Mouse (Mus musculus) cerebellum, adult 11-12 months (tissue): ENCODE results near the gene Angpt4.

ENCODE experiments used
- DNase-seq: peaks from one replicate; pipeline ENCODE4 v3.0.0; 2022

Angpt4 gene

DNA sequence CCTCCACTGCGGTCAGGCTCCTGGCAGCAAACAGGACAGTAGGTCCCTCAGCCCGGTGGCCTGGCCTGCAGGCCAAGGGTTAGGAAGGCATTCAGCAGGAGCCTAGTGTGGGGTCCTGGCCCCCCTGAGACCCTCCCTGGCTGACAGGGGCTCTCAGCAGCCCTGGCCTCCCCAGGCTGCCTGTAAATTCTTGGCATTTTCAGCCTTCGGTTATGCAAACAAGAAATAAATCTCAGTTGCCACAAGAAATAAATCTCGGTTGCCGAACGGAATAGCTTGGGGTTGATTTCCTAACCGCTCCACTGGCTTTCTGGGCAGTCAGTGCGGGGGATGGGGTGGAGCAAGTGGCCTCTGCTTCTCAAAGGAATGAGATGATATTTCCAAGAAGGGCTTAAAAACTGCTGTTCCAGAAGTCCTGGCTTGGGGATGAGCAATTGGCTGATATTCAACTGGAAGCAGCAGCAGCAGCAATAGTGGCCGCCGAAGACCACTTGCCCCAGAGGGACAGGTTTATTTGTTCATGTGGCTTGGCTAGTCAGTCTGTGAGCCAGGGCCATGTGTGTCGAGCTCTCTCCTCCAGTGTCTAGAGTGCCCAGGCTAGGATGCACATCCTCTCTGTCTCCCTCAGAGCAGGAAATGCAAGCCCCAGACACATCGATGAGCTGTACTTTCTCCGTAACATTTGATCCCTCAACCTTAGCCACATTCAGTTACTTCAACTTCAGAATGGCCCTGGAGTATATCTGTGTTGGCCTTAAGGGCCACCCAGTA lies 5.2 kb downstream of the Angpt4 start:
- DNase-seq: no peak

DNA sequence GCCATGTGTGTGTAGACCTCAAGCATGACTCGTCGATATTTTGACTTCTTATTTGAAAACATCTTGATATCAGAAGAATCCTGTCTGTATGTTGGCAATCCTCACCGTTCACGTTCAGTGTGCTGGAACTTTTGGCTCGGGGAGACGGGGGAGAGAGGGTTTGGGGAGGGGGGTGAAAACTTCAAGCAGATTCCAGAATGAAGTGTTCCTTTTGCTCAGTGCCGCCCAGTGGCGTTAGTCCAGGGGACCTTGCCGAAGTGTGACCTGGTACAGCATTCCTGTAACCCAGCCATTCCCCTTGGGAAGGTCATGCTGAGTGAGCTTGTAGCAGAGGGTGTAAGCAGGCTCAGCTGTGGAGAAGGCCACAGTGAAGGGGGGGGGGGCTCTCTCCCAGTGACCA lies 8.1 kb downstream of the Angpt4 start:
- no peak for DNase-seq

DNA sequence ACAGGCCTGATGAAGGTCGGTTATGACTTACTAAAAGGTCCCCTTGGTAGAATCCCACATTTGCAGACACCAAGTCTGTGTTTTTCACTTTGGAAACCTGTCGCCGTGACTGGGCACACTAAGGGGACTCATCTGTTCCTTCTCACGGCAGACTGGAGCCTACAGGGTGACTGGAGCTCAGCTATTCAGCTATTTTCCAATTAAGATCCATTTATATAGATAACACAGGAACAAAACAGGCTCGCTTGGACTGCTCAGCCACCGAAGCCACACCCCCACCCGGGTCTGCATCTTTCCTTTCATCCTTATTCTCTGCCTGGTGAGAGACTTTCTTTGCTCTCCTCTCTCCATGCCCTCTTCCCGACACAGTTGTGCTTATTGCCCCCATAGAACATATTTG lies 10.1 kb downstream of the Angpt4 start:
- DNase-seq: no peak

DNA sequence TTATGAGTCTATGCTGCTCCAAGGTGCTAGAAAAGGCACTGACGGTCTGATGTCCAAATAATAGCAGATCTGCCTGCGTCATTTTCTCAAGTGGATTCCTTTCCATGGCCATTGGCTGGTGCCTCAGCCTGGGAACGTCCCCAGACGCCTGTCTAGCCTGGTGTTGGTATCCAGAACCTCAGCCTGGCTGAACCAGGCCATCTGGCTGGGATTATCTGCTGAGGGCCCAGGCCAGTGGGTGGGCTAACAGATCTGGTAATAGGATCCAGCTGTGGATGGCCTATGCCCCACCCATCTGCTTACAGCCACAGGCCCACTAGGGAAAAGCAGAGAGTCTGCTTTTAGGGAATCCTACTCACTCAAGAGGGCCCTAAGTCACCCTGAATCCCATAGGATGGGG lies 10.6 kb downstream of the Angpt4 start:
- no peak for DNase-seq

DNA sequence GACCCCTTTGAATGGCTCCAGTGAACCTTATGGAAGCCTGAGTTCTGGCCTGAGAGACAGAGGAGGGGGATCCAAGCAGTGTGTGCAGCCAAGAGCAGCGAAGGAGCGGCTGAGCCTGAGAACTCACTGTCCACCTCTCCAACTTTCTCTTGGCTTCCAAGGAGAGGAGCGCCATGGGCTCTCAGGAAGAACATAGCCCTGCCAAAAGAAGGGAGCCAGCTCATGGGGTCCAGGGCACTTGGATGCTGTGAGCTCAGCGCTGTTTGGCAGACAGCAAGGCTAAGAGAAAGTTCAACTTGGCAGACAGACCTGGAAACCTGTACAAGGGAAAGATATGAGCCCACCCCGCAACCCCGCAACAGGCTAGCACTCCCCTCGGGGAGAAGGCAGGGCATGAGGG lies 13.3 kb downstream of the Angpt4 start:
- no peak for DNase-seq

DNA sequence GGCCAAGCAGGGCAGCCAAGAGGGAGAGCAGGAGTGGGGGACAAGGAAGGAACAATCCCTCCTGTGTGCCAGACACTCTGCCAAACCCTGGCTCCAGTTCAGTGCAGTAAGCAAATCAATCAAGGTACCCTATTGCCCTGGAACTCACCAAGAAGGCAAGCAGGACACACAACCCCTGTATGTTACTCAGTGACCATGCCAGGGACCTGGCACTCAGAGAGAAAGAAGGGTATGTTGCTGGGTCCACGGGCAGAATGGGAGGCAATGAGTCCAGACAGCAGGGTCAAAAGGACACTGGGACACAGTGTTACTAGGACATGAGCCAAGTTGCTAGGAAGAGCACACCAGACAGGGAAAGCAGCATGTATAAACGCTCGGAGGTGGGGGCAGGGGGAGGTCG lies 14.7 kb downstream of the Angpt4 start:
- DNase-seq: no peak

DNA sequence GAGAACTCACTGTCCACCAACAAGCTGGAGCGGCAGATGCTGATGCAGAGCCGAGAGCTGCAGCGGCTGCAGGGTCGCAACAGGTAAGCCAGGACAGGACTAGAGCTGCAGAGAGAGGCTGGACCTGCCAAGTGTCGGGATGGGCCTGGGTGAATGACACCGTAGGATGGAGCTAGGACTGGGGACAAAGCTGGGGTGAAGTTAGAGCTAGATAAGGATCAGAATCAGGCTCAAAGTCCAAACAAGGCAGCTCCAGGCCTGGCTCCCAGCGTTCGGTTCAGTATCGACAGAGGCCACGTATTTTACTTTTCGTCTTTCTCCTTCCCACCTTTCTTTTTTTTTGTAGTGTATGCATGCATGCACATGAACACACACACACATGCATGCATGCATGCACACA lies 16.1 kb downstream of the Angpt4 start:
- DNase-seq: no peak

DNA sequence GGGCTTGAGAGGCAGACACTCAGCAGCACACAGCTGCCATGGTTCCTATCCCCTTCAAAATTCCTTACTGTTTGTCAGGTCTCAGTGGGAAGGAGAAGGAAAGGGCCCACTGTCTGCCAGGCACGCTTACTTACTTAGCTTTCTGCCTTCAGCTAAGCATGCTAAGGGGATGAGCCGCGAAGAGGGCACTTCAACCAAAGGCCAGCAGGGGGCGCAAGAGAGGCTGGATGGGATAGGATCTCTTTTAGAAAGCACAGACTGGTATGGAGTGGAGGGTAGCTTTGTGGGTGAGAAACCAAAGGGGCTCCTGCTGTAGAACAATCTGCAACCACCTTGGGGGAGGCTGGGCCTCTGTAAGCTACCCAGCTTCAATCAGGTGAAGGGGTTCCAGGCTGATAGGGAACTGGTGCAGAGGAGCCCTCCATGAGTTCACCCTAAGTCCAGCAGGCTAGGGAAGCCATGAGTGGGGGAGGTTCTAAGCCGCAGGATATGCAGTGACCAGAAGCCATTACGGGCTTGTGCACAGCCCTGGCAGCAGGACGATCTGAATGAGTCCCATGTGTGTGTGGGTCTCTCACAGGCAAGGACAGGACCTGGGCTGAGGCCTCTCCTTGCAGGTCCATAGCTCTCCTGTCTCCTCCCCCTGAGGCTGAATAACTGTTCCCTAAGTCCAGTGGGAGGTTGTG lies 19.5 kb downstream of the Angpt4 start:
- peak; percentile 64 for DNase-seq

DNA sequence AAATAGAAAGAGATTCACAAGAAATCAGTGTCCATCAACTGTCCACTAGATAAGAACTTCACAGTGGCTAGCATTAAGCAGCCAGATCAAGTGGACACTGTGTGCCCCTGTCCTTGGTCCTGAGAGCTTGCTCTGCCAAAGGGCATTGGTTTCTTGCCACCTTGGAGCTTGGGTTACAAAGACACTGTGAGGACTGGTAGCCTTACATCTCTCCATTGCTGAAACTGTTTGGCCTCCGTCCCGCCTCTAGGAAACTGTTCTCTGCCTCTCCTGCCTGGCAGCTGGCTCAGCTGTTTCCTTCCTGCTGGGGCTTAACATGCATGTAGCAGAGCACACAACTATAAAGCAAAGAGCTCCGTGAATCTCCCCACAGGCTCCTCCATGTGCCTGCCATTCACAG lies 26.9 kb downstream of the Angpt4 start:
- DNase-seq: no peak

DNA sequence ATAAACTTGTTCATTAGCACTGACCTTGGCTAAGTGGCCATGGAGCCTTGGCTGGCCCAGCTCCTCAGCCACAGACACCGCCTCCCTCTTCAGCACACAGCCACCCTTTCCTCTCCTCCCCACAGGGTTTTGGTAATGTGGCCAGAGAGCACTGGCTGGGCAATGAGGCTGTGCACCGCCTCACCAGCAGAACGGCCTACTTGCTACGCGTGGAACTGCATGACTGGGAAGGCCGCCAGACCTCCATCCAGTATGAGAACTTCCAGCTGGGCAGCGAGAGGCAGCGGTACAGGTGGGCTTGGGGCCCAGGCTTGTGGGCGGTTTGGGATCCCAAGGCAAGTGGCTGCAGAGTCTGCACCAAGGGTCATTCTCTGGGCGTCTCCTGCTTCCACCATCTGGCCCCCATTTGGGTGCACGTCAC lies 27.8 kb downstream of the Angpt4 start:
- DNase-seq: peak; percentile 59

DNA sequence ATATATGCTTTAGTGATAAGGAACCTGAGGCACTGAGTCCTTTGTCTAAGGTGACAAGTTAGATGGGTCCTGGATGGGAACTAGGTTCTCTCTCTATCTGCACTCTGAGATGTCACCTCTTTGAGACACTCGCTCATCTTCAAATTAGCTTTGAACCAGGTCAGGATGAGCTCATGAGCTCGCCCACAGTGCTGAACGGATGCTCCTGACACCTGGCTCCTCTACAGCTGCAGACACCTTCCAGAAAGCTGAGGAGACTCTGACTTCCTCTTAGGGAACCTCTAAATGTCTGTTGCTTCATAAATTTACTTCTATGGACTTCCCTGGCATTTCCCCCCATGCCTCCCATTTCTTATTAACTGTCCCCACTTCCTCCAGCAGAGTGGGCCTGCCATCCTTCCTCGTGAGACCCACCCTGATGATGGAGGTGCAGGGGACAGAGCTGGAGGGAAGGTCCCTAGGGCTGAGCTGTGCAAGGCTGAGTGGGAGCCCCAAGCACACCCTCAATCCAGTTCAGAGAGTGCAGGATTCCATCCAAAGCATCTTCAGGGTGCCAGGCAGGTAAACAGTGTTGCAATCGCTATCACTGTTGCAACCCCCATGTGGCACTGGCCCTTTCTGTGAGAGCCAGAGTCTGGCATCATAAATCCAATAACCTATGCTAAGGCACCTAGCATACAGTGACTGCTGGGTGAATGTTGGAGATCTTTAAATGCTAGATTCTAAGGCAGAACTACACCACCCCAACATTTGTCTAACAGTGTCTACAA lies 28.8 kb downstream of the Angpt4 start:
- DNase-seq: no peak

DNA sequence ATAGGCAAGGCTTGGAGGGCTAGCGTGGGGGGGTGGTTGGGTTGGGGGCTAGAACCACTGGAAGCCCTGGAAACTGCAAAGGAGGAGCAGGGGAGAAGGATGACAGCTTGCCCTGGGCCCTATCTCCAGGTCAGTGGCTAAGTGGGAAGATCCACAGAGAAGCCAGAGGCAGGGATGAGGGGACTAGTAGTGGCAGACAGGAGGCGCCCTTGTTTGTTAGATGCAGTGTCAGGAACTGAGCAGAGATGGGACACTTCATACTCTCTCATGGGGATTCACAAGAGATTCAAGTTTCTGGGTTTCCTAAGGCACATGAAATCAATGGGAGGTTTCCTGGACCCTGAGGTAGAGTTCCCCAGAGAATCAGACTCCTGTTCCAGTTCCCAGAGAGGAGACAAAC lies 30.3 kb downstream of the Angpt4 start:
- DNase-seq: no peak

DNA sequence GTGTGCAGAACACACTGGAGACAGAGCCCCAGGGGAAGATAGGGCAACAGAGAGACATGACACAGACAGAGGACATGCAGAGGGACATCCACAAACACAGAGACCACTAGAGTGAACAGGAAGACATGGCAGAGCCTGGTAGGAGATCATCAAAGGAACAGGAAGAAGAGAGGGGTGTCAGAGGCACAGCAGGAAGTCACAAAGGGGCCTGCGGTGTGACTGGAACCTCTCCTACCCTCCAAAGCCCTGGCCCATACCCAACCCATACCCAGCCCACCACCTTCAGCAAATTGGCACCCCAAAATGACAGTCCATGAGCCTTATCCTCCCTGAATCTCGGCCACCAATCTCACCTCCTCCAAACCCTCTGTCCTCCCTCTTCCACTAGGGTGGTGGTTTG lies 33.1 kb downstream of the Angpt4 start:
- DNase-seq: no peak

DNA sequence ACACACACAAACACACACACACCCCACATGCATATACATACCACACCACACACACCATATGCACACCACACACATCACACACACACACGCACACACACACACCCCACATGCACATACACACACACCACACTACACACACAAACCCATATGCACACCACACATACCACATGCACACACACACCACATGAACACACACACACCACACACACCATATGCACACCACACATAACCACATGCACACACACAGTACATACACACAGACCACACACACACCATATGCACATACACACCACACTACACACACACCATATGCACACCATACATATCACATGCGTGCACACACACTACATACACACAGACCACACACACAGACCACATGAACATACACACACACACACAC lies 36.6 kb downstream of the Angpt4 start:
- DNase-seq: no peak

DNA sequence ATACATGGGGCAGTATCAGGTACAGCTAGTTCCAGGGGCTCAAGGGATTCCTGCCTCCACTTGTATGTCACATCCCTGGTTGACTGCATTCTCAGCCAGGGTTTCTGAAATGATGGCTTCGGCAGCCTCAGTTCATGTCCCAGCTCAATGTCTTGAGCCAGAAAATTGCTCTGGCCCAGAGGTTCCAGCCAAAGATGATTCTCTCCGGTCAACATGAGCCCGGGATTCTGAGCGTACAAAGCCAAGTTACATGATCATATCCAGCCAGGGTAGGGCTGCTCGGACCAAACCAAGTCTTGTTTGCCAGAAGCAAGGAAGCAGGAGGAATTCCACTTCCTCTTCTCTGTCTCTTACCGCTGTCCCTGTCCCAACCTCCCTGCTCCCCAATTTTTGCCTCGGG lies 37.3 kb downstream of the Angpt4 start:
- DNase-seq: no peak

DNA sequence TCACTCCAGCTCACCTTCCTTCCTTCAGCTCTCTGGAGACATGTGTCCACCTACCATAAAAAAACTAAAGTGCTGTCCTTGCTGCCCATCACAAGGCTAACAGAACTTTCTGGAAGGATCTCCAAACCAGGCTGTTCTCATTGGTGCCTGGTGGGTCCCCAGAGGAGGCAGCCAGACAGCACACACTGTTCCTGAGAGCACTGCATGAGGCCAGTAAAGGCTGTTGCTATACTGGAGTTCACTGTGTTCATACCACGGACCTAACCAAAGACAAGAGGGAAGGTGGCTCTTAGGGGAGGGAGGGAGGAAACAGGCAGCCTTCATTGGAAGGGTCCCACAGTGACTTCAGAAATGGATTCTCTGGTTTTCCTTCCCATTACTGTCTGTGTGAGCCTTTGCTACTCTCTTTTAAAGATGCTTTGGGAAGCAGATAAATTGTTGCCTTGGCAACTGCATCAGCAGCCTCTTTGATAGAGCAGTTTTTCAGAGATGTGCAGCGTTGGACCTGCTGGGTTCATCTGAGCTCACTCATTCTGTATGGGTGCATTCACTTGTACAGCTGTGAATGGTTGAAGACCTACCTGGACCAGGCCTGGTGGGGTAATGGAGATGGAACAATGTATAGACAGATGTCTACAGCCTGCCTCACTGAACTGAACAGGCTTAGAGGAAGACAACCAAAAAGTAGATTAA lies 38.2 kb downstream of the Angpt4 start:
- DNase-seq: no peak

DNA sequence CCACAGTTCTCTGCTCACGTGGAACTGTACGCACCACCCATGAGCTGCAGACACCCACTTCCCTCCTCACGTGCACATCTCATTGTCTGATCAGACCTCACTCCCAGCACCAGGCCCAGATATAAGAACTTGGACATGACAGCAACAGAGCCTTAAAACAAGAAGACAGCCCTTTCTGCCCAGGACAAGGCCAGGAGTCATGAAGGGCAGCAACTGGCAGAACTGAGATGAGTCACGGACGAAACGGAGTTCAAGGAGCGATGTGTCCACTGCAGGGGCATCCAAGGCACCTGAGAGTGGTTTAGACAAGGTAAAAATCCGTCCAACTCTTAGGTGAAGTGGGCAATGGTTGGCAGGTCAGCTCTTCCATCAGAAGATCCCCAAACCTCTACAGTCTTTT lies 42.7 kb downstream of the Angpt4 start:
- DNase-seq: no peak

DNA sequence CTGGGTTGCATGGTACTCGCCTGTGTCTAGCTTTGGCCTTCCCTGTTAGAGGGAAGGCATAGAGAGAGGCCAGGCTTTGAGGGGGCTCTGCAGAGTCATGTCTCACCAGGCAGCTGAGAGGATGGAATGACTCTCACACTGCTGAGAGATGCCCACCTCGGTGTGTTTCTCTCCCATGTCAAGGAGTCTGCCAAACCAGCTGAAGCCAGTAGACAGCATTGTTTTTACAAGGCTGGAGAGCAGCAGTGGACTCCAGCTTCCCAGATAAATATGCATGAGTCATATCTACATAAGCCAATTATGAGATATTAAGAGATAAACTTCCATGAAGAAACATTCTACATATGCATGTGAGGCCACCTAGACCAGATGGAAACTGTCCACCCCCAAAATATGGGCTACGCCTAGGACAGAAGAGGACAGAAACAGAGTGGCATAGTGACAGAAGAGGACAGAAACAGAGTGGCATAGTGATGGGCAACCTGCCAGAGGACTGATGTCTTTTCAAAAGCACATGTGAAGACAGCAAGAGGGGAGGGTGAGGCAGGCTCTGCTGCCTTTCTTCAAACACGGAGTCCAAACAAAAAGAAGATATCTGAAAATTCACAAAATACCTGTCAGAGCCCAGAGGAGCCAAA lies 45.6 kb downstream of the Angpt4 start:
- DNase-seq: no peak

DNA sequence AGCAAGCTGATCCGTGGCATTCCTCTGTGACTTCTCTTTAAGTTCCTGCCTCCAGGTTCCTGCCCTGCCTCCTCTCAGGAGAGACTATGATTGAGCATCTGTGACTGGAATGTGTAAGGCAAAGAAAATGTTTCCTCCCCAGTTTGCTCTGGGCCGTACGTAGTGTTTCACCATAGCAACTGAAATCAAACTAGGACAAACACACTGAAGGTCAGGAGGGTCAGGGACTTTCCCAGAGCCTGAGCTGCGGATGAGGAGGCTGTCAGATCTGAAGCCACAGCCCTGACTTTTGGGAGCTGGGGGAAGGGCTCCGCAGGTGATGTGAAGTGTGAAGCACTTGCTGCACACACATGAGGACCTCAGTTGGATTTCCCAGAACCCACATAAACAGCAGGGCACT lies 48.3 kb downstream of the Angpt4 start:
- DNase-seq: no peak

DNA sequence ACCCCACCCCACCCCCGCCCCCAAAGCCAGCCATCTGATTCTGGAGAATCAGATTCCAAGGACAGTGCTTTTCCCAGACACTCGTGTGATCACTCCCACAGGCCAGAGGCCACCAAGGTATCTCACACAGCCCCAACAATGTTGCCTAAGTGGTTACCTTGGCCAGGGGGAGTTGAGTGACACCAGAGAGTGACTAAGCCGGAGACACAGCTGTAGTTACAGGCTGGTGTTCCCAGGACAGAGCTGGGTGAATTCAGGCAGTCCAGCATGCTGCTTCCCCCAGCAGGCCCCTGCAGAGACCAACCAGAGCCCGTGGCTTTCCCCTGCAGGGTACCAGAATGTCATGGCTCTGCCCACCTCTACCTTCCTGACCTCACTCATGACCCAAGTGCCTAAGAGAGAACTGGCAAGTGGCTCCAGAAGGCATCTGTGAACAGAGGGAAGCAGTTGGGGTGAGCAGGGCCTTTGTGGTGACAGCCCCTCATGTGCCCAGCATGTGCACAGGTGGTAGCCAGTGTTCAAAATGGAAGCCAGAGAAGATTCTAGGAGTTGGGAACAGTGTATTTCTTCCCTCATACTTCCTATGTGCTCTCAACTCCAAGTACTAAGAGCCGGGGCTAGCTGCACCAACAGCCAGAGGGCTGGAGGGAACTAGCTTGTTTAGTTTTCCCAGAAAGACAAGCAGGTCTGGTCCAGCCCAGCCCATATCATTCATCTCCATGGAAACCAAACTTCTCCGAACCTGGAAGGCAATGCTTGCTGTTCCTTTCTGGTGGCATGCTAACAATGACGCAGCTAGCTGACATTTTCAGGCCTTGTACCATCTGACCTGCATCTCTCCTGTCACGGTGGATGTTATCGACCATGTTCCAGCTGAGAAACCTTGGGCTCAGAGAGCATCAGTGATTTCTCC lies 50.5 kb downstream of the Angpt4 start:
- no peak for DNase-seq

DNA sequence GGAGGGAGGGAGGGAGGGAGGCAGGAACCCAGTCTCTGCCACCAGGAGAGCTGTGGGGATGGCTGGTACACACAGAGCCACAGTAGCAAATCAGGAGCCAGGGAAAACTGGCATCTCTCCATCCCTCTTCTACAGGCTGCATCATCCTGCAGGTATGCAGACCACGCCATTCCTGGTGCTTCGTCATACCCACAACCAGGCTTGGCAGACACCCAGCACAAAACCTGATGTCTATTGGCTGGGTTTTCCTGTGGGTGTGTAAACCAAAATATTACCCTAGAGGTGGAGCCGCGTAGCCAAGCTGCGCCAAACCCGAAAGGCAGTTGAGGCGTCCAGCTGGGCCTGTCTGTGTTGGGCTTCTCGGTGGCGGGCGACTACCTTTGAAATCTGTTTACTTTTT lies 51.5 kb downstream of the Angpt4 start:
- DNase-seq: peak; percentile 89

DNA sequence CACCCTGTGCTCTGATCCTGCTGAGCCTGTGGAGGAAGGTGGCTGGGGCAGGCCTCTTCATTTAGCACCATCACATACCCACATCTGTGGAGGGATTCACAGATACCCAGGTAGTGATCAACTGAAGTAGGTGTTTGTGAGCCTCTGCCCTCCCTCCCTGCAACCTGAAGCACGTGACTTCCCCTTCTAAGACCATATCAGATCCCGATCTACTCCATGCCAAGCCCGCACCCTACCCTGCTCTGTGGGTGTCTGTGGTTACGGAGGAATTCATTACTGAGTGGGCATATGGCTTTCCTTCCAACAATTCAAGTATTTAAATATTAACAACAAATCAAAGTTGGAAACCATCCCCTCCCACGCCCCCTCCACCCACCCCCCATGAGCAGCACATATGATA lies 52.3 kb downstream of the Angpt4 start:
- DNase-seq: peak; percentile 30
